Mouse (Mus musculus): ENCODE measurements around the gene Sftpa1. TPM values are rescaled to one million over a fixed set of nuclear protein-coding genes. Genes with fewer than 3 reads are reported as not detected.

Sftpa1 gene
- total and polyA plus RNA-seq, 3 experiments = 3.6 TPM; not detected in 2

DNA sequence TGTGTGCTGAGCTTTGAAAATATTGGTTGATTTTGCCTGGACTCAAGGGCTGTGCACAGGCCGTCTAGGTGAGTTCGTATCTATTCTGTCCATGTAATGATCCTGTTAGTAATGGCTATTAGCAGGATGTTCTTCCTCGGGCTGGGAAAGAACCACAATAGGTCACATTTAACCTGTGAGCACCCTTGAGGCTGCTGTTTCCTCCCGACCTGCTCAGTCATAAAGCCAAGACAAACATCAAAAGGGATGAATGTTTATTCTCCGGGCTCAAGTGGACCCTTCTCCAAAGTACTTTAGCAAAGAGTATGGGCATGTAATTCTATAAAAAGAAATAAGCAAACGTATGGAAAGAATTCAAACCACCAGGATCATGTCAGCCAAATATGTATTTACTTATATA lies 14.5 kb downstream of the Sftpa1 start:
- Histone ChIP-seq H3K4me3 (no peak overlapping the region), H3K27me3 (ENCODE audit: control insufficient read depth, insufficient read depth, low read length) (no peaks in the 10 kb centered on the region), H3K9ac (ENCODE audit: low read depth, low read length) (no peak overlapping the region), H3K4me1 (ENCODE audit: control insufficient read depth, insufficient read depth, low read length) (no peaks in the 10 kb centered on the region), H3K79me2 (replicated peaks; ENCODE audit: control insufficient read depth, insufficient read depth, low read length) (no peaks in the 10 kb centered on the region), H3K27ac (no peak overlapping the region), H3K36me3 (ENCODE audit: control insufficient read depth, insufficient read depth, low read length) (no peaks in the 10 kb centered on the region)
- no peak for TF ChIP-seq EP300 (IDR thresholded peaks at IDR 0.05; ENCODE audit: insufficient read depth, low read depth, low read length)
- TF ChIP-seq POLR2A (IDR thresholded peaks at IDR 0.05; ENCODE audit: insufficient read depth, low read depth, low read length) = no peak
- no peak for TF ChIP-seq CTCF (IDR thresholded peaks at IDR 0.05)
- 33% methylated on average over 6 of the region's 6 CpGs for WGBS
- intact Hi-C loops (cut with DNase I) = no loop called here
- no peak for DNase-seq

GRCm38 (mm10) chr14:41146922-41147321 lies 15.3 kb downstream of the Sftpa1 start:
- H3K27me3 ChIP-seq (ENCODE audit: control insufficient read depth, insufficient read depth, low read length) = no peaks in the 10 kb centered on the region
- TF ChIP-seq CTCF (IDR thresholded peaks at IDR 0.05) = no peak
- TF ChIP-seq EP300 (IDR thresholded peaks at IDR 0.05; ENCODE audit: insufficient read depth, low read depth, low read length) = no peak
- no peak for TF ChIP-seq POLR2A (IDR thresholded peaks at IDR 0.05; ENCODE audit: insufficient read depth, low read depth, low read length)
- no peak overlapping the region for H3K27ac ChIP-seq
- H3K4me3 ChIP-seq = no peak overlapping the region
- H3K36me3 ChIP-seq (ENCODE audit: control insufficient read depth, insufficient read depth, low read length) = no peaks in the 10 kb centered on the region
- no peak overlapping the region for H3K9ac ChIP-seq (ENCODE audit: low read depth, low read length)
- intact Hi-C loops (cut with DNase I) = no loop called here
- H3K4me1 ChIP-seq (ENCODE audit: control insufficient read depth, insufficient read depth, low read length) = no peaks in the 10 kb centered on the region
- WGBS = 71% methylated on average over 3 of the region's 3 CpGs
- no peak for DNase-seq
- H3K79me2 ChIP-seq (replicated peaks; ENCODE audit: control insufficient read depth, insufficient read depth, low read length) = no peaks in the 10 kb centered on the region

GRCm38 (mm10) chr14:41147356-41147755 lies 15.8 kb downstream of the Sftpa1 start:
- no peak for TF ChIP-seq CTCF (IDR thresholded peaks at IDR 0.05)
- TF ChIP-seq EP300 (IDR thresholded peaks at IDR 0.05; ENCODE audit: insufficient read depth, low read depth, low read length) = no peak
- no peak for TF ChIP-seq POLR2A (IDR thresholded peaks at IDR 0.05; ENCODE audit: insufficient read depth, low read depth, low read length)
- Histone ChIP-seq H3K9ac (ENCODE audit: low read depth, low read length) (no peak overlapping the region), H3K79me2 (replicated peaks; ENCODE audit: control insufficient read depth, insufficient read depth, low read length) (no peaks in the 10 kb centered on the region), H3K4me3 (no peak overlapping the region), H3K27ac (no peak overlapping the region), H3K36me3 (ENCODE audit: control insufficient read depth, insufficient read depth, low read length) (no peaks in the 10 kb centered on the region), H3K27me3 (ENCODE audit: control insufficient read depth, insufficient read depth, low read length) (no peaks in the 10 kb centered on the region), H3K4me1 (ENCODE audit: control insufficient read depth, insufficient read depth, low read length) (no peaks in the 10 kb centered on the region)
- intact Hi-C loops (cut with DNase I) = no loop called here
- no peak for DNase-seq
- 37% methylated on average over 2 of the region's 2 CpGs for WGBS

- DNase-seq = no peak
- TF ChIP-seq EP300 (IDR thresholded peaks at IDR 0.05; ENCODE audit: insufficient read depth, low read depth, low read length) = no peak
- TF ChIP-seq POLR2A (IDR thresholded peaks at IDR 0.05; ENCODE audit: insufficient read depth, low read depth, low read length) = no peak
- no peak for TF ChIP-seq CTCF (IDR thresholded peaks at IDR 0.05)
- Histone ChIP-seq H3K79me2 (replicated peaks; ENCODE audit: control insufficient read depth, insufficient read depth, low read length) (no peaks in the 10 kb centered on the region), H3K36me3 (ENCODE audit: control insufficient read depth, insufficient read depth, low read length) (no peaks in the 10 kb centered on the region), H3K4me1 (ENCODE audit: control insufficient read depth, insufficient read depth, low read length) (no peaks in the 10 kb centered on the region), H3K4me3 (no peak within 1 kb of the TSS), H3K27ac (no peak within 1 kb of the TSS), H3K27me3 (ENCODE audit: control insufficient read depth, insufficient read depth, low read length) (no peaks in the 10 kb centered on the region), H3K9ac (ENCODE audit: low read depth, low read length) (no peak within 1 kb of the TSS)
- intact Hi-C loops (cut with DNase I) = no loop called here
- 74% methylated on average over 7 of the region's 7 CpGs for WGBS
These were observed 19.8 kb downstream of the Sftpa1 start, which contains the start of gene Mbl1 for GRCm38 (mm10) chr14:41151220-41151898. TSS of gene Mbl1 (plus strand) at chr14:41151458.

DNA sequence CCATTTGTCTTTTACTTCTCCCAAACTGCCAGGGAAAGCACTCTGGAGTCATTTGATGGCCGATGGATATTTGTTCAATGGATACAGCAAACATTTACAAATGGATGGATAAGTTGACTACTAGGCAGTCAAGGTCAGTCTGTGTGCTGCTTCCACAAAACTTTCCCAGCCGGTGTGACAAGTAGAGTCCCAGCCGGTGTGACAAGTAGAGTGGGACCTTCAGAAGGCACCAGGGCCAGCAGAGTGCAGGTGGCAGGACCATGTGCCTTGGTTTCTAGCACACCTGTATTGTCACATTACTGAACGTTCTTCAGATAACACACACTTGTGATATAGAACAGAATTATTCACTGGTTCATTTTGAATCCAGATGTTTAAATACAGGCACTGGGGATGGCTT lies 28.5 kb downstream of the Sftpa1 start:
- Histone ChIP-seq H3K79me2 (replicated peaks; ENCODE audit: control insufficient read depth, insufficient read depth, low read length) (no peaks in the 10 kb centered on the region), H3K36me3 (ENCODE audit: control insufficient read depth, insufficient read depth, low read length) (no peaks in the 10 kb centered on the region), H3K9ac (ENCODE audit: low read depth, low read length) (no peak overlapping the region), H3K27me3 (ENCODE audit: control insufficient read depth, insufficient read depth, low read length) (no peaks in the 10 kb centered on the region), H3K27ac (no peak overlapping the region), H3K4me1 (ENCODE audit: control insufficient read depth, insufficient read depth, low read length) (no peaks in the 10 kb centered on the region; the same call in 1 of the 2 replicates), H3K4me3 (no peak overlapping the region)
- TF ChIP-seq POLR2A (IDR thresholded peaks at IDR 0.05; ENCODE audit: insufficient read depth, low read depth, low read length) (no peak), EP300 (IDR thresholded peaks at IDR 0.05; ENCODE audit: insufficient read depth, low read depth, low read length) (no peak), CTCF (IDR thresholded peaks at IDR 0.05) (no peak)
- no peak for DNase-seq
- intact Hi-C loops (cut with DNase I) = no loop called here
- WGBS = 80% methylated on average over 4 of the region's 4 CpGs

- intact Hi-C loops (cut with DNase I) = no loop called here
- Histone ChIP-seq H3K27me3 (ENCODE audit: control insufficient read depth, insufficient read depth, low read length) (no peaks in the 10 kb centered on the region), H3K9ac (ENCODE audit: low read depth, low read length) (no peak overlapping the region), H3K36me3 (ENCODE audit: control insufficient read depth, insufficient read depth, low read length) (no peaks in the 10 kb centered on the region), H3K79me2 (replicated peaks; ENCODE audit: control insufficient read depth, insufficient read depth, low read length) (no peaks in the 10 kb centered on the region), H3K4me3 (no peak overlapping the region), H3K4me1 (ENCODE audit: control insufficient read depth, insufficient read depth, low read length) (no peaks in the 10 kb centered on the region; the same call in 1 of the 2 replicates), H3K27ac (no peak overlapping the region)
- 33% methylated on average over 1 of the region's 1 CpGs for WGBS
- no peak for DNase-seq
- TF ChIP-seq POLR2A (IDR thresholded peaks at IDR 0.05; ENCODE audit: insufficient read depth, low read depth, low read length) (no peak), EP300 (IDR thresholded peaks at IDR 0.05; ENCODE audit: insufficient read depth, low read depth, low read length) (no peak), CTCF (IDR thresholded peaks at IDR 0.05) (no peak)
These were observed 29.2 kb downstream of the Sftpa1 start for GRCm38 (mm10) chr14:41160743-41161142.

All from heart, adult 2 months (tissue).